Mouse (Mus musculus): ENCODE measurements around the gene Gstm1. TPM values are rescaled to one million over a fixed set of nuclear protein-coding genes. Genes with fewer than 3 reads are reported as not detected.
"Not testable (repeated sequence)": the region's sequence is repeated elsewhere in the genome, so short reads cannot be mapped to it uniquely, and the experiment has no call there.

Gene Gstm1
- total RNA-seq, 2 experiments from 2014 or later: 44.4 to 114 TPM

- ATAC-seq (replicated peaks; ENCODE audit: low FRiP score, poor library complexity, severe bottlenecking): not testable (repeated sequence)
Observed at GRCm38 (mm10) chr3:107971101-107971500, 46.7 kb downstream of the Gstm1 start.

GRCm38 (mm10) chr3:107968724-107969395 is 48.9 kb downstream of the Gstm1 start, which contains the start of gene Gstm3:
TSS of gene Gstm3 (minus strand) at chr3:107969283.
- ATAC-seq (replicated peaks; ENCODE audit: low FRiP score, poor library complexity, severe bottlenecking): no peak

GRCm38 (mm10) chr3:107966631-107967030 is 51.1 kb downstream of the Gstm1 start:
- no peak for ATAC-seq (replicated peaks; ENCODE audit: low FRiP score, poor library complexity, severe bottlenecking)

- ATAC-seq (replicated peaks; ENCODE audit: low FRiP score, poor library complexity, severe bottlenecking): no peak
Observed at GRCm38 (mm10) chr3:107965592-107965991, 52.2 kb downstream of the Gstm1 start.

GRCm38 (mm10) chr3:107964656-107965308 is 53.0 kb downstream of the Gstm1 start:
- no peak for ATAC-seq (replicated peaks; ENCODE audit: low FRiP score, poor library complexity, severe bottlenecking)

- ATAC-seq (replicated peaks; ENCODE audit: low FRiP score, poor library complexity, severe bottlenecking): no peak
Observed at GRCm38 (mm10) chr3:107964026-107964425, 53.7 kb downstream of the Gstm1 start.

Other genes with a start within 250 kb of the Gstm1 start
- gene Eps8l3, start 140.7 kb downstream of the Gstm1 start, total RNA-seq (2015; ENCODE audit: low replicate concordance): not detected in 2 replicates
- gene Eps8l3, start 140.7 kb downstream of the Gstm1 start, total RNA-seq (2017; ENCODE audit: low replicate concordance): not detected in 2 replicates
- gene Gstm5, start 122.2 kb downstream of the Gstm1 start, total RNA-seq (2015; ENCODE audit: low replicate concordance): 49.4 and 80.1 TPM in 2 replicates
- 50.7 and 54.8 TPM in 2 replicates for gene Gstm5, start 122.2 kb downstream of the Gstm1 start, total RNA-seq (2017; ENCODE audit: low replicate concordance)
- gene Gstm7, start 86.2 kb downstream of the Gstm1 start, total RNA-seq (2015; ENCODE audit: low replicate concordance): not detected in 2 replicates
- gene Gstm7, start 86.2 kb downstream of the Gstm1 start, total RNA-seq (2017; ENCODE audit: low replicate concordance): not detected in 2 replicates
- not detected in 2 replicates for gene Gstm6, start 74.2 kb downstream of the Gstm1 start, total RNA-seq (2015; ENCODE audit: low replicate concordance)
- gene Gstm6, start 74.2 kb downstream of the Gstm1 start, total RNA-seq (2017; ENCODE audit: low replicate concordance): not detected in 2 replicates
- not detected in 2 replicates for gene Gstm3, start 48.7 kb downstream of the Gstm1 start, total RNA-seq (2015; ENCODE audit: low replicate concordance)
- not detected in 2 replicates for gene Gstm3, start 48.7 kb downstream of the Gstm1 start, total RNA-seq (2017; ENCODE audit: low replicate concordance)
- not detected in 2 replicates for gene Gstm2, start 31.5 kb downstream of the Gstm1 start, total RNA-seq (2015; ENCODE audit: low replicate concordance)
- not detected in 2 replicates for gene Gstm2, start 31.5 kb downstream of the Gstm1 start, total RNA-seq (2017; ENCODE audit: low replicate concordance)
- 2.5 and 4.2 TPM in 2 replicates for gene Gstm4, start 26.9 kb upstream of the Gstm1 start, total RNA-seq (2015; ENCODE audit: low replicate concordance)
- gene Gstm4, start 26.9 kb upstream of the Gstm1 start, total RNA-seq (2017; ENCODE audit: low replicate concordance): 0.90 and 1.4 TPM in 2 replicates
- 9.2 and 10.5 TPM in 2 replicates for gene Ampd2, start 68.7 kb upstream of the Gstm1 start, total RNA-seq (2015; ENCODE audit: low replicate concordance)
- gene Ampd2, start 68.7 kb upstream of the Gstm1 start, total RNA-seq (2017; ENCODE audit: low replicate concordance): 1.0 and 10.1 TPM in 2 replicates
- not detected in 2 replicates for gene Gnat2, start 74.8 kb upstream of the Gstm1 start, total RNA-seq (2015; ENCODE audit: low replicate concordance)
- not detected in 2 replicates for gene Gnat2, start 74.8 kb upstream of the Gstm1 start, total RNA-seq (2017; ENCODE audit: low replicate concordance)
- gene Gnai3, start 128.2 kb upstream of the Gstm1 start, total RNA-seq (2015; ENCODE audit: low replicate concordance): 29.9 and 45.7 TPM in 2 replicates
- gene Gnai3, start 128.2 kb upstream of the Gstm1 start, total RNA-seq (2017; ENCODE audit: low replicate concordance): 21.7 and 30.0 TPM in 2 replicates
- not detected in 2 replicates for gene Gpr61, start 136.9 kb upstream of the Gstm1 start, total RNA-seq (2015; ENCODE audit: low replicate concordance)
- gene Gpr61, start 136.9 kb upstream of the Gstm1 start, total RNA-seq (2017; ENCODE audit: low replicate concordance): not detected in 2 replicates
- gene Amigo1, start 168.4 kb upstream of the Gstm1 start, total RNA-seq (2015; ENCODE audit: low replicate concordance): not detected in 2 replicates
- 0.38 TPM in 1 of 2 replicates, not detected in the other for gene Amigo1, start 168.4 kb upstream of the Gstm1 start, total RNA-seq (2017; ENCODE audit: low replicate concordance)
- 1.4 and 2.1 TPM in 2 replicates for gene Cyb561d1, start 183.2 kb upstream of the Gstm1 start, total RNA-seq (2015; ENCODE audit: low replicate concordance)
- 5.3 TPM in 1 of 2 replicates, not detected in the other for gene Cyb561d1, start 183.2 kb upstream of the Gstm1 start, total RNA-seq (2017; ENCODE audit: low replicate concordance)
- 0.36 and 5.4 TPM in 2 replicates for gene Atxn7l2, start 193.0 kb upstream of the Gstm1 start, total RNA-seq (2015; ENCODE audit: low replicate concordance)
- gene Atxn7l2, start 193.0 kb upstream of the Gstm1 start, total RNA-seq (2017; ENCODE audit: low replicate concordance): not detected in 2 replicates
- gene Sypl2, start 208.7 kb upstream of the Gstm1 start, total RNA-seq (2015; ENCODE audit: low replicate concordance): not detected in 2 replicates
- not detected in 2 replicates for gene Sypl2, start 208.7 kb upstream of the Gstm1 start, total RNA-seq (2017; ENCODE audit: low replicate concordance)
- gene Psma5, start 239.0 kb upstream of the Gstm1 start, total RNA-seq (2015; ENCODE audit: low replicate concordance): 78.8 and 93.0 TPM in 2 replicates
- gene Psma5, start 239.0 kb upstream of the Gstm1 start, total RNA-seq (2017; ENCODE audit: low replicate concordance): 49.7 and 86.5 TPM in 2 replicates

Data from erythroid progenitor cell, adult 5-6 weeks (primary cell).